Mouse (Mus musculus) intestine, postnatal 0 days (tissue): ENCODE measurements at regions not wholly inside any gene's neighbourhood (a gene's known extent, or its start where the extent isn't known, plus 50 kb on each side); places are given as distances from the start of the nearest gene placed in this dataset.

Experiments used
- ATAC-seq: fragments of 200-750 bp; cut with Nextera tagmentation; 2 replicates; pipeline ENCODE4 v1.8.0; 2017; ENCODE audit warnings: mild to moderate bottlenecking, moderate TSS enrichment, moderate library complexity
- H3K27ac ChIP-seq: fragments of 300-500 bp; sonication (generic); 2 replicates; pipeline ENCODE4 v1.5.1; 2014; ENCODE audit warnings: mild to moderate bottlenecking, low read depth, low read length, moderate library complexity
- H3K27me3 ChIP-seq: fragments of 300-500 bp; sonication (generic); replicated peaks from 2 replicates; pipeline ENCODE4 v1.6.1; 2014; ENCODE audit warnings: low read length, mixed read lengths; ENCODE audit not compliant: control insufficient read depth, insufficient read depth
- H3K36me3 ChIP-seq: fragments of 300-500 bp; sonication (generic); 2 replicates; pipeline ENCODE4 v1.6.1; 2014; ENCODE audit warnings: mild to moderate bottlenecking, moderate library complexity; ENCODE audit not compliant: control insufficient read depth, insufficient read depth
- H3K4me1 ChIP-seq: fragments of 300-500 bp; sonication (generic); replicated peaks from 2 replicates; pipeline ENCODE4 v1.6.1; 2014; ENCODE audit warnings: antibody characterized with exemption, low read length, mixed read lengths; ENCODE audit not compliant: control insufficient read depth, insufficient read depth
- H3K4me2 ChIP-seq: fragments of 300-500 bp; sonication (generic); replicated peaks from 2 replicates; pipeline ENCODE4 v1.6.1; 2014; ENCODE audit warnings: low read depth, mild to moderate bottlenecking, moderate library complexity
- H3K4me3 ChIP-seq: fragments of 300-500 bp; sonication (generic); 2 replicates; pipeline ENCODE4 v1.5.1; 2014; ENCODE audit warnings: low read depth, low read length
- H3K9ac ChIP-seq: fragments of 300-500 bp; sonication (generic); 2 replicates; pipeline ENCODE4 v1.6.1; 2014; ENCODE audit warnings: mild to moderate bottlenecking, low read depth, low read length
- H3K9me3 ChIP-seq: fragments of 300-500 bp; sonication (generic); 2 replicates; pipeline ENCODE4 v1.6.1; 2016; ENCODE audit warnings: mixed run types; ENCODE audit not compliant: control insufficient read depth
- CTCF ChIP-seq: sonication (generic); IDR thresholded peaks from 2 replicates; pipeline ENCODE4 v1.5.1; 2016; ENCODE audit warnings: low read depth, mild to moderate bottlenecking, control low read depth, antibody characterized with exemption, moderate library complexity
- WGBS: fragments of 180-500 bp; shearing (Covaris S2); extraction: QIAGEN DNeasy Blood & Tissue Kit; methylation state at CpG from one replicate; pipeline ENCODE4 v1.1.7; 2014; 5-methylcytosine and 5-hydroxymethylcytosine counted together

- no peak overlapping the region for H3K4me3 ChIP-seq
- no peak overlapping the region for H3K4me2 ChIP-seq
- H3K9ac ChIP-seq = no peak overlapping the region
- H3K27ac ChIP-seq = no peak overlapping the region
- H3K9me3 ChIP-seq = no peaks in the 10 kb centered on the region
- WGBS = 84% methylated on average over 7 of the region's 7 CpGs
- H3K27me3 ChIP-seq = no peaks in the 10 kb centered on the region
- no peaks in the 10 kb centered on the region for H3K4me1 ChIP-seq
- no peak for TF ChIP-seq CTCF
- no peak for ATAC-seq
- no peaks in the 10 kb centered on the region for H3K36me3 ChIP-seq
Measured at GRCm38 (mm10) chr16:78134531-78134930, 166.8 kb upstream of the Cxadr start.

GRCm38 (mm10) chr16:78121668-78122067 is 179.6 kb upstream of the Cxadr start:
- Histone ChIP-seq H3K9me3 (no peaks in the 10 kb centered on the region), H3K4me2 (no peak overlapping the region), H3K27me3 (no peaks in the 10 kb centered on the region), H3K4me1 (0 out of 2 replicates have a peak, but pooled peaks cover 2% of the 10 kb centered on the region), H3K4me3 (no peak overlapping the region), H3K27ac (no peak overlapping the region), H3K9ac (no peak overlapping the region), H3K36me3 (no peaks in the 10 kb centered on the region)
- WGBS = 37% methylated on average over 1 of the region's 1 CpGs
- no peak for TF ChIP-seq CTCF
- ATAC-seq = peak; percentile 95

- no peak overlapping the region for H3K4me2 ChIP-seq
- H3K27me3 ChIP-seq = no peaks in the 10 kb centered on the region
- no peaks in the 10 kb centered on the region for H3K36me3 ChIP-seq
- H3K27ac ChIP-seq = no peak overlapping the region
- 63% methylated on average over 2 of the region's 2 CpGs for WGBS
- H3K9ac ChIP-seq = no peak overlapping the region
- no peak for TF ChIP-seq CTCF
- 0 out of 2 replicates have a peak, but pooled peaks cover 2% of the 10 kb centered on the region for H3K4me1 ChIP-seq
- no peak for ATAC-seq
- H3K9me3 ChIP-seq = no peaks in the 10 kb centered on the region
- no peak overlapping the region for H3K4me3 ChIP-seq
Measured at GRCm38 (mm10) chr16:78120346-78120899, 180.9 kb upstream of the Cxadr start.

- no peaks in the 10 kb centered on the region for H3K36me3 ChIP-seq
- no peak overlapping the region for H3K27ac ChIP-seq
- no peak overlapping the region for H3K4me3 ChIP-seq
- no peaks in the 10 kb centered on the region for H3K4me1 ChIP-seq
- no peak overlapping the region for H3K4me2 ChIP-seq
- TF ChIP-seq CTCF = no peak
- no peaks in the 10 kb centered on the region for H3K9me3 ChIP-seq
- no peak overlapping the region for H3K9ac ChIP-seq
- H3K27me3 ChIP-seq = no peaks in the 10 kb centered on the region
- ATAC-seq = no peak
Measured at GRCm38 (mm10) chr16:78104246-78104645, 197.0 kb upstream of the Cxadr start.

GRCm38 (mm10) chr16:78101415-78102326 is 199.6 kb upstream of the Cxadr start:
- whole genome bisulfite sequencing = 49% methylated on average over 14 of the region's 14 CpGs

GRCm38 (mm10) chr16:78099842-78100241 is 201.4 kb upstream of the Cxadr start:
- 83% methylated on average over 2 of the region's 2 CpGs for WGBS
- Histone ChIP-seq H3K9me3 (no peaks in the 10 kb centered on the region), H3K9ac (no peak overlapping the region), H3K36me3 (no peaks in the 10 kb centered on the region), H3K27ac (no peak overlapping the region), H3K4me1 (no peaks in the 10 kb centered on the region), H3K27me3 (no peaks in the 10 kb centered on the region), H3K4me3 (no peak overlapping the region), H3K4me2 (no peak overlapping the region)
- no peak for ATAC-seq
- no peak for TF ChIP-seq CTCF

More at GRCm38 (mm10) chr16:78101415-78102326, 199.6 kb upstream of the Cxadr start:
- H3K4me3 ChIP-seq = no peak overlapping the region
- no peaks in the 10 kb centered on the region for H3K9me3 ChIP-seq
- H3K9ac ChIP-seq = no peak overlapping the region
- no peaks in the 10 kb centered on the region for H3K36me3 ChIP-seq
- no peak overlapping the region for H3K27ac ChIP-seq
- H3K4me1 ChIP-seq = no peaks in the 10 kb centered on the region
- H3K27me3 ChIP-seq = no peaks in the 10 kb centered on the region
- H3K4me2 ChIP-seq = peak overlapping the region; percentile 37; the same call in 1 of the 2 replicates
- ATAC-seq = no peak
- TF ChIP-seq CTCF = no peak
